Mouse (Mus musculus): ENCODE measurements around the gene Olfr725.

- no peak for TF ChIP-seq POLR2A (IDR thresholded peaks at IDR 0.05; ENCODE audit: borderline replicate concordance, insufficient read depth, low read length)
- TF ChIP-seq CTCF (IDR thresholded peaks at IDR 0.05; ENCODE audit: borderline replicate concordance, insufficient read depth, low read depth, low read length), result no peak
Observed at GRCm38 (mm10) chr14:50032041-50032440, 8.1 kb downstream of the Olfr725 start.

Measured in cerebellum, adult 2 months (tissue).